Mouse (Mus musculus) forebrain, embryonic 14.5 days (tissue): ENCODE data around the gene Luc7l2. TPM values are rescaled to one million over a fixed set of nuclear protein-coding genes. Genes with fewer than 3 reads are reported as not detected.

Experiments used
- ATAC-seq: fragments of 200-750 bp; cut with Nextera tagmentation; 2 replicates; pipeline ENCODE4 v1.8.0; 2017; ENCODE audit warnings: mild to moderate bottlenecking, moderate library complexity
- DNase-seq: peaks from one replicate; pipeline ENCODE4 v3.0.0-alpha.2; 2015; ENCODE audit warnings: low spot score
- H3K27ac ChIP-seq: fragments of 300-500 bp; sonication (generic); 2 replicates; pipeline ENCODE4 v1.5.1; 2014; ENCODE audit warnings: low read depth, mild to moderate bottlenecking, control low read depth, low read length, moderate library complexity
- H3K27me3 ChIP-seq: fragments of 300-500 bp; sonication (generic); replicated peaks from 2 replicates; pipeline ENCODE4 v1.6.1; 2014; ENCODE audit warnings: low read length, control low read depth, mixed read lengths; ENCODE audit not compliant: control insufficient read depth, insufficient read depth
- H3K36me3 ChIP-seq: fragments of 300-500 bp; sonication (generic); 2 replicates; pipeline ENCODE4 v1.6.1; 2014; ENCODE audit warnings: low read length, control low read depth; ENCODE audit not compliant: control insufficient read depth, insufficient read depth
- H3K4me1 ChIP-seq: fragments of 300-500 bp; sonication (generic); 2 replicates; pipeline ENCODE4 v1.6.1; 2014; ENCODE audit warnings: antibody characterized with exemption, low read length, control low read depth; ENCODE audit not compliant: control insufficient read depth, insufficient read depth
- H3K4me2 ChIP-seq: fragments of 300-500 bp; sonication (generic); 2 replicates; pipeline ENCODE4 v1.6.1; 2014; ENCODE audit warnings: mild to moderate bottlenecking, control low read depth, low read length
- H3K4me3 ChIP-seq: fragments of 300-500 bp; sonication (generic); 2 replicates; pipeline ENCODE4 v1.5.1; 2014; ENCODE audit warnings: low read depth, low read length, control low read depth
- H3K9ac ChIP-seq: fragments of 300-500 bp; sonication (generic); 2 replicates; pipeline ENCODE4 v1.6.1; 2014; ENCODE audit warnings: mild to moderate bottlenecking, low read length, control low read depth, moderate library complexity
- H3K9me3 ChIP-seq: fragments of 300-500 bp; sonication (generic); replicated peaks from 2 replicates; pipeline ENCODE4 v1.6.1; 2016; ENCODE audit warnings: low read length, control low read depth, mixed read lengths; ENCODE audit not compliant: control insufficient read depth
- WGBS: fragments of 180-500 bp; shearing (Covaris S2); extraction: QIAGEN DNeasy Blood & Tissue Kit; methylation state at CpG from one replicate; pipeline ENCODE4 v1.1.7; 2014; 5-methylcytosine and 5-hydroxymethylcytosine counted together
- polyA plus RNA-seq: library from polyadenylated mRNA; unstranded; fragments of >200 nt; fragmentation: Nextera tagmentation; extraction: Ambion mirVana; gene quantifications from 2 replicates; pipeline ENCODE4 v1.2.1, GENCODE M21; 2014

Luc7l2 gene
- polyA plus RNA-seq, 1 experiment from 2014 or later, result 22.8 TPM

GRCm38 (mm10) chr6:38609892-38610291 lies 58.8 kb downstream of the Luc7l2 start:
- Histone ChIP-seq H3K4me1 (no peaks in the 10 kb centered on the region), H3K4me2 (no peak overlapping the region), H3K27me3 (no peaks in the 10 kb centered on the region), H3K4me3 (no peak overlapping the region), H3K27ac (no peak overlapping the region), H3K9me3 (no peaks in the 10 kb centered on the region), H3K36me3 (peaks cover 32% of the 10 kb centered on the region), H3K9ac (no peak overlapping the region)
- ATAC-seq (no peak), DNase-seq (no peak)
- 87% methylated on average over 2 of the region's 2 CpGs for WGBS

- no peak overlapping the region for H3K27ac ChIP-seq
- no peak overlapping the region for H3K9ac ChIP-seq
- H3K4me3 ChIP-seq, result no peak overlapping the region
- H3K27me3 ChIP-seq, result no peaks in the 10 kb centered on the region
- DNase-seq (no peak), ATAC-seq (no peak)
- H3K9me3 ChIP-seq, result 0 out of 2 replicates have a peak, but pooled peaks cover 4% of the 10 kb centered on the region
- peaks cover 28% of the 10 kb centered on the region for H3K36me3 ChIP-seq
- H3K4me2 ChIP-seq, result no peak overlapping the region
- H3K4me1 ChIP-seq, result no peaks in the 10 kb centered on the region
- 75% methylated on average over 1 of the region's 1 CpGs for WGBS
Observed at GRCm38 (mm10) chr6:38622406-38622805, 71.3 kb downstream of the Luc7l2 start.

- H3K27me3 ChIP-seq, result no peaks in the 10 kb centered on the region
- no peak for DNase-seq
- no peak for ATAC-seq
- 87% methylated on average over 2 of the region's 2 CpGs for WGBS
- peaks cover 18% of the 10 kb centered on the region for H3K36me3 ChIP-seq
- no peak overlapping the region for H3K27ac ChIP-seq
- H3K4me1 ChIP-seq, result no peaks in the 10 kb centered on the region
- H3K9ac ChIP-seq, result no peak overlapping the region
- H3K4me3 ChIP-seq, result no peak overlapping the region
- no peak overlapping the region for H3K4me2 ChIP-seq
- no peaks in the 10 kb centered on the region for H3K9me3 ChIP-seq
Observed at GRCm38 (mm10) chr6:38623457-38623856, 72.3 kb downstream of the Luc7l2 start.

GRCm38 (mm10) chr6:38624439-38624838 lies 73.3 kb downstream of the Luc7l2 start:
- Histone ChIP-seq H3K27me3 (no peaks in the 10 kb centered on the region), H3K27ac (no peak overlapping the region), H3K9me3 (no peaks in the 10 kb centered on the region), H3K4me2 (no peak overlapping the region), H3K4me3 (no peak overlapping the region), H3K4me1 (no peaks in the 10 kb centered on the region), H3K36me3 (peaks cover 12% of the 10 kb centered on the region), H3K9ac (no peak overlapping the region)
- ATAC-seq (no peak), DNase-seq (no peak)
- 64% methylated on average over 1 of the region's 1 CpGs for WGBS

- Histone ChIP-seq H3K27ac (no peak overlapping the region), H3K4me1 (no peaks in the 10 kb centered on the region), H3K9me3 (no peaks in the 10 kb centered on the region), H3K36me3 (peaks cover 6% of the 10 kb centered on the region; the same call in 1 of the 2 replicates), H3K4me2 (no peak overlapping the region), H3K4me3 (no peak overlapping the region), H3K9ac (no peak overlapping the region), H3K27me3 (no peaks in the 10 kb centered on the region)
- ATAC-seq, result no peak
- no peak for DNase-seq
- WGBS, result 92% methylated on average over 5 of the region's 5 CpGs
Observed at GRCm38 (mm10) chr6:38626086-38626485, 75.0 kb downstream of the Luc7l2 start.

GRCm38 (mm10) chr6:38627081-38627480 lies 75.9 kb downstream of the Luc7l2 start:
- no peak overlapping the region for H3K9ac ChIP-seq
- WGBS, result 98% methylated on average over 4 of the region's 4 CpGs
- peaks cover 6% of the 10 kb centered on the region; the same call in 1 of the 2 replicates for H3K36me3 ChIP-seq
- DNase-seq (no peak), ATAC-seq (no peak)
- no peaks in the 10 kb centered on the region for H3K4me1 ChIP-seq
- no peak overlapping the region for H3K27ac ChIP-seq
- no peaks in the 10 kb centered on the region for H3K9me3 ChIP-seq
- no peak overlapping the region for H3K4me3 ChIP-seq
- H3K4me2 ChIP-seq, result no peak overlapping the region
- no peaks in the 10 kb centered on the region for H3K27me3 ChIP-seq

- WGBS, result 74% methylated on average over 4 of the region's 4 CpGs
- H3K9ac ChIP-seq, result no peak overlapping the region
- DNase-seq (no peak), ATAC-seq (no peak)
- no peaks in the 10 kb centered on the region for H3K9me3 ChIP-seq
- no peak overlapping the region for H3K4me2 ChIP-seq
- no peaks in the 10 kb centered on the region for H3K4me1 ChIP-seq
- no peaks in the 10 kb centered on the region for H3K27me3 ChIP-seq
- H3K36me3 ChIP-seq, result peaks cover 6% of the 10 kb centered on the region; the same call in 1 of the 2 replicates
- H3K27ac ChIP-seq, result no peak overlapping the region
- no peak overlapping the region for H3K4me3 ChIP-seq
Observed at GRCm38 (mm10) chr6:38627486-38627885, 76.4 kb downstream of the Luc7l2 start.

GRCm38 (mm10) chr6:38629556-38629955 lies 78.4 kb downstream of the Luc7l2 start:
- H3K9ac ChIP-seq, result no peak overlapping the region
- H3K27ac ChIP-seq, result no peak overlapping the region
- H3K36me3 ChIP-seq, result no peaks in the 10 kb centered on the region
- H3K27me3 ChIP-seq, result peaks cover 3% of the 10 kb centered on the region
- WGBS, result 93% methylated on average over 1 of the region's 1 CpGs
- H3K4me2 ChIP-seq, result no peak overlapping the region
- DNase-seq, result no peak
- H3K4me3 ChIP-seq, result no peak overlapping the region
- H3K4me1 ChIP-seq, result no peaks in the 10 kb centered on the region
- no peak for ATAC-seq
- H3K9me3 ChIP-seq, result no peaks in the 10 kb centered on the region

GRCm38 (mm10) chr6:38632826-38633225 lies 81.7 kb downstream of the Luc7l2 start:
- Histone ChIP-seq H3K27me3 (peaks cover 33% of the 10 kb centered on the region), H3K36me3 (no peaks in the 10 kb centered on the region), H3K4me1 (peaks cover 7% of the 10 kb centered on the region; the same call in 1 of the 2 replicates), H3K4me2 (no peak overlapping the region), H3K9me3 (no peaks in the 10 kb centered on the region), H3K9ac (no peak overlapping the region), H3K4me3 (no peak overlapping the region), H3K27ac (no peak overlapping the region)
- no peak for DNase-seq
- WGBS, result 83% methylated on average over 2 of the region's 2 CpGs
- no peak for ATAC-seq
